Mouse (Mus musculus): ENCODE data around the gene Myod1. TPM values are rescaled to one million over a fixed set of nuclear protein-coding genes. Genes with fewer than 3 reads are reported as not detected.

The Myod1 gene
- polyA plus RNA-seq, 1 experiment from 2014 or later = 56.1 TPM

DNA sequence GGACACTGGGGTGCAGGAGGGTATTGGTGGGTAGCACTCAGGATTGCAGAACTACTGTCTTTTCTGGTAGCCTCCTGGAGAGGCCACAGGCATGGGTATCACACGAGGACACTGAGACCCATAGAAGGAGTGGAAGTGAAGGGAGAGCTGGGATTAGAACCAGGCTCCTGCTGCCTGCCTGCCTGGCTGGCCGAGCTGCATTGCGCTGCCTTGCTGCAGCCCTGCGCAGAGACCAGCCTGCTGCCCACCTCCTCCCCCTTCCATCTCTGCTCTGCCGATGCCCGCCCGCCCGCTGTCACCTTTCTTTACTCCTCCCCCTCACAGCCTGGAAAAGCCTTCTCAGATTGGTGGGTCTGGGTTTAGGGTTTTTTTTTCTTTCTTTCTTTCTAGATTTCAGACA lies 24.1 kb downstream of the Myod1 start:
- H3K4me1 ChIP-seq = peaks cover 23% of the 10 kb centered on the region
- no peak overlapping the region for H3K4me2 ChIP-seq (replicated peaks)
- no peaks in the 10 kb centered on the region for H3K36me3 ChIP-seq
- no peak overlapping the region for H3K27ac ChIP-seq (replicated peaks)
- ATAC-seq (ENCODE audit: insufficient number of reproducible peaks, low FRiP score, low TSS enrichment, low read depth) = no peak
- WGBS = 57% methylated on average over 8 of the region's 8 CpGs
- H3K27me3 ChIP-seq = peaks cover 48% of the 10 kb centered on the region
- no peaks in the 10 kb centered on the region for H3K9me3 ChIP-seq (replicated peaks)
- no peak overlapping the region for H3K9ac ChIP-seq
- H3K4me3 ChIP-seq (replicated peaks) = no peak overlapping the region

DNA sequence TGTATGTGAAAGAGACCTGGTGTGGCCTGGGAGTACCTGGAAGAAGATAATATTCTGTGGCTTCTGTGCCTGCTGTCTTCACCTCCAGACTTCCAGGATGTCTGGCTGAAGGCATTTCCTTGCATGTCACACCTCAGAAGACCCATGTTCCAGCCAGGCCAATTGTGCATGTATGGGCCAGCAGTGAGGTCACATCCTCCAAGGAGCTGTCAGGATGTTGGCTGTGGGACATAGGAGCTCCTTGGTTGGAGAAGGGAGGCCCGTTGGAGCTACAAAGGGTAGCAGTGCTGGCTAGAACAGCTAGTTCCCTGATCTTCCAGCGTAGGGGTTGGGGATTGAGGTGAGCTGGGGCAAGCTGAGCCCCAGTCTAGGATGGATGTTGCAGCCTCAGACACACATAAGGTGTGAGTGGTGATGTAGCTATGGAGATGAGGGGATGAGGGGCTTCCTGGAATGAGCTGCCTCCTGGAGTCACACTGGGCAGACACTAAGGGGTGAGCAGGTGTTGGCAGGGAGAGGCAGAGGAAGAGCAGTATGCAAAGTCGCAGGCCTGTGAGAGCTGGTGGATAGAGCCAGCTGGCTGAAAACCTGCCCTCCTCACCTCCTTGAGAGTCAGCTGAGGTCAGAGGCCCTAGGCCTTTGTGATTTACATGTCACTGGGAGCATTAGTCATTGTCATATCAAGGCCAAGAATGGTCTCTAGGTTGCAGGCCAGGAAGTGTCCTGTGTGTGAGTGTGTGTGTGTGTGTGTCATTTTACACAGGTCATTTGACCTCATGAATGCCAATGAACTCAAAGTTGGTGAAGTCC lies 25.3 kb downstream of the Myod1 start:
- Histone ChIP-seq H3K9me3 (replicated peaks) (no peaks in the 10 kb centered on the region), H3K9ac (no peak overlapping the region), H3K27me3 (peaks cover 35% of the 10 kb centered on the region), H3K36me3 (no peaks in the 10 kb centered on the region), H3K27ac (replicated peaks) (no peak overlapping the region), H3K4me1 (peaks cover 14% of the 10 kb centered on the region), H3K4me3 (replicated peaks) (no peak overlapping the region), H3K4me2 (replicated peaks) (no peak overlapping the region)
- WGBS = 76% methylated on average over 3 of the region's 3 CpGs
- no peak for ATAC-seq (ENCODE audit: insufficient number of reproducible peaks, low FRiP score, low TSS enrichment, low read depth)

DNA sequence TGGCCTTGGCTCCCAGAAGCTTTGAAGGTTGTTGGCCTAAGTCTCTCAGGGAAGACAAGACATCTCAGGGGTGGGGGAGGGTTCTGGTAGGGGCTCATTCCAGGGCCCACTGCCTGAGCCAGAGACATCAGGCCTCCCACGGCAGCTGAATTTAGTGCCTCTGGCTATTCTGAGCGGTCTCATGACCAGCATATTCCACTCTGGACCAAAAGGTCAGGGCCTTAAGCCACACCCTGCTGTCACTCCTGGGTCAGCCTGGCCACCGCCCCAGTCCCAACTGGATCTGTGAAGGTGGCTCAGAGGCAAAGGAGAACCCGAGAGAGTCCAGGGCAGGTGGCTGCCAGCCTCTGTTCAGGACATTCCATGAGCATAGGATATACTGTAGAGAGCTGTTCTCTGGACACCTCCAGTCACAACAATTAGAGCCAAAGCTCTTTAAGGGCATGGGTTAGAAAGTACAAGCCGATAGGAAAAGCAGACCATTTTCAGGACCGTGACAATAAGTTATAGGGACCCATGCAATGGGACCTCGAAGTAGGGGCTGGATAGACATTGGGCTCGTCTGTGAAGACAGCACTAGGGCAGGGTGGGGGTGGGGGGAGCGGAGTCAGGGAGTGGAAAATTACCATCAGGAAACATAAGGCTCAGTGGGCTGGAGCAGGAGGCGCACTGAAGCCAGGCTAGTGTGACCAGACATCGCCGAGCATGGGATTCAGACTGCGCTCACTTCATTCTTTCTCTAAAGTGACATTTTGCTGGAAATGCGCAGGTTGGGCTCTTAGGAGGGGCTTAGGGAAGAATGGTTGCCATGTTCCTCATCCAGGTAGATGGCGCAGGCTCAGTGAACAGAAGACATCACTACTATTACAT lies 27.6 kb downstream of the Myod1 start:
- WGBS = 75% methylated on average over 15 of the region's 15 CpGs
- H3K27me3 ChIP-seq = peaks cover 13% of the 10 kb centered on the region
- no peaks in the 10 kb centered on the region for H3K36me3 ChIP-seq
- no peaks in the 10 kb centered on the region for H3K4me1 ChIP-seq
- H3K27ac ChIP-seq (replicated peaks) = no peak overlapping the region
- no peak overlapping the region for H3K9ac ChIP-seq
- no peak for ATAC-seq (ENCODE audit: insufficient number of reproducible peaks, low FRiP score, low TSS enrichment, low read depth)
- no peaks in the 10 kb centered on the region for H3K9me3 ChIP-seq (replicated peaks)
- no peak overlapping the region for H3K4me3 ChIP-seq (replicated peaks)
- H3K4me2 ChIP-seq (replicated peaks) = no peak overlapping the region

DNA sequence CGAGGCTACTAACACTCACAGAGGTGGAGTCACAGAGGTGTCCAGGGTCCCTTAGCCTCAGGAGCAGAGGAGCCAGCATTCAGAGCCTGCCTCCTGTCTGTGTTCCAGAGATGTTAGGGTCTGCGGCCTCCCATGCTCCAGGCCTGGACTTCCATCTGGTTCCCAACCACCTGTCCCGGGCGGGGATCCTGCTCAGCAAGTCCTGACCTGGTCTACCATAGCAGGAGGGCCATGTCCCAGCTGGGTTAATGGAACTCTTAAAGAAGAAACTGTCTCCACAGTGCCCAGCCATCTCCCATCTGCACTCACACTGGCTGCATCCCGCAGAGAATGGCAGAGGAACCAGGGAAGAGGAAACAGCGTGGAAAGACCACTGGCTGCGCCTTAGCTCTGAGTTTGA lies 28.5 kb downstream of the Myod1 start:
- Histone ChIP-seq H3K36me3 (no peaks in the 10 kb centered on the region), H3K27me3 (peaks cover 4% of the 10 kb centered on the region), H3K9me3 (replicated peaks) (no peaks in the 10 kb centered on the region), H3K27ac (replicated peaks) (no peak overlapping the region), H3K9ac (no peak overlapping the region), H3K4me1 (no peaks in the 10 kb centered on the region), H3K4me2 (replicated peaks) (no peak overlapping the region), H3K4me3 (replicated peaks) (no peak overlapping the region)
- 83% methylated on average over 7 of the region's 7 CpGs for WGBS
- ATAC-seq (ENCODE audit: insufficient number of reproducible peaks, low FRiP score, low TSS enrichment, low read depth) = no peak

DNA sequence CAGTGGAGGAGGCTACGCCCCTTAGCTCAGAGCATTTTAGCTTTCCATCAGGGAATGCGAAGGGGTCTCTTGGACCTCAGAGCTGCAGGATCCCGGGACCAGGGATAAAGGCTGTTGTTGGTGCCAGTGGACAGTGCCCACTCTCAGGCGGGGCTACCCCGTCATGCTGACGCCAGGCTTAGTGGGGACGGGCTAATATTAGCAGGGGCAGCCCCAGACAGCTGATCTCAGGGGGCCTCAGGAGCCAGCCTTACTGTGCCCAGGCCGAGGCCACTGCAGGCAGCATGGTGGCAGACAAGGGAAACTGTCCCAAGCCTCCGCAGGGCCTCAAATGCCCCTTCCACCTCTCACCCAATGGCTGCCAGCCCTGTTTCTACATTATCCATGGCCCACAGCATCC lies 32.3 kb downstream of the Myod1 start:
- H3K4me2 ChIP-seq (replicated peaks) = no peak overlapping the region
- WGBS = 72% methylated on average over 9 of the region's 9 CpGs
- no peak overlapping the region for H3K9ac ChIP-seq
- H3K9me3 ChIP-seq (replicated peaks) = no peaks in the 10 kb centered on the region
- no peak for ATAC-seq (ENCODE audit: insufficient number of reproducible peaks, low FRiP score, low TSS enrichment, low read depth)
- H3K4me3 ChIP-seq (replicated peaks) = no peak overlapping the region
- no peak overlapping the region for H3K27ac ChIP-seq (replicated peaks)
- no peaks in the 10 kb centered on the region for H3K4me1 ChIP-seq
- H3K27me3 ChIP-seq = no peaks in the 10 kb centered on the region
- no peaks in the 10 kb centered on the region for H3K36me3 ChIP-seq

DNA sequence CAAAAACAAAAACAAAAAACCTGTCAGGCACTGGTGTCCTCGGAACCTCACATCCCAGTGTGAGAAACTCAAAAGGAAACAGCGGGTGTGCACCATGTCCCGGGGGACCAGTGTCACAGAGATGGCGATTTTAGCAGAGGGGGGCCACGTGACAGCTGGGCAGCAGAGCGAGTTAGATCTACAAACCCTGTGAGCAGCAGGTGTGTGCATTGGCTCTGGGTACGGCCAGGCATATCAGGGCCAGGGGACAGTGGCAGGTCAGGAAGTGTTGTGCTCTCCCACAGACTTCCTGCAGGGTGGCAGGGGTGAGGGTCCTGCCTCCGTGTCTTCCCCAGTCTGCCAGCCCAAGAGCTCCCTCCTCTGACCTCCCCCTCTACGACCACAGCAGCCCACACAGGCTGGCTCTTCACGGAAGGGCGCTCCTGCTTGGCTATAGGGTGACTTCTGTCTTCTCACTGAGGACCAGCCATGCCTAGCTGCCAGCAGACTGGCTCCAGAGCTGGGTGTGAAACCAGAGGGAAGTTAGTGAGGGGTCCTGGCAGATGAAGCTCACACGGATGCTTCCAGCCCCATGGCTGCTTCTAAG lies 33.0 kb downstream of the Myod1 start:
- 46% methylated on average over 12 of the region's 12 CpGs for WGBS
- Histone ChIP-seq H3K9me3 (replicated peaks) (no peaks in the 10 kb centered on the region), H3K27ac (replicated peaks) (no peak overlapping the region), H3K9ac (no peak overlapping the region), H3K4me1 (no peaks in the 10 kb centered on the region), H3K36me3 (no peaks in the 10 kb centered on the region), H3K4me2 (replicated peaks) (no peak overlapping the region), H3K4me3 (replicated peaks) (no peak overlapping the region), H3K27me3 (no peaks in the 10 kb centered on the region)
- no peak for ATAC-seq (ENCODE audit: insufficient number of reproducible peaks, low FRiP score, low TSS enrichment, low read depth)

DNA sequence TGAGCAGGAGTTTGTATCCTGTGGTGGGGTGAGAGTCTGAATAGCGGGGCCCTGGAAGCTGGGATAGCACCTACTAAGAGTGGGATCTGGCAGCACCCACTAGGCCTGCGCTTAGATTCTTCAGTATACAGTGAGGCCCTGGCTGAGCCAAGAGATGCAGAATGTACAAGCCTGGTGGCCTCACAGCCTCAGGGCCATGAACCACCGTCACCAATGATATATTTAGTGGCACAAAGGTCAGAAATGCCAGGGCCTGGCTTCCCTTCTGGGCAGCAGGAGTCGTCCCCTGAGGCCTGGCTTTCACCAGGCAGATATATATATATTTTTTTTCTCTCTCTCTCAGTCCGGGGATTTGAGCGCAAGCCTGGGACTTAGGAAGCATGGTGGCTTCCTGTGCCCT lies 34.5 kb downstream of the Myod1 start:
- H3K4me3 ChIP-seq (replicated peaks) = no peak overlapping the region
- ATAC-seq (ENCODE audit: insufficient number of reproducible peaks, low FRiP score, low TSS enrichment, low read depth) = no peak
- no peaks in the 10 kb centered on the region for H3K36me3 ChIP-seq
- H3K4me1 ChIP-seq = no peaks in the 10 kb centered on the region
- H3K9me3 ChIP-seq (replicated peaks) = no peaks in the 10 kb centered on the region
- no peak overlapping the region for H3K4me2 ChIP-seq (replicated peaks)
- no peak overlapping the region for H3K9ac ChIP-seq
- H3K27me3 ChIP-seq = no peaks in the 10 kb centered on the region
- H3K27ac ChIP-seq (replicated peaks) = no peak overlapping the region
- 79% methylated on average over 6 of the region's 6 CpGs for WGBS

DNA sequence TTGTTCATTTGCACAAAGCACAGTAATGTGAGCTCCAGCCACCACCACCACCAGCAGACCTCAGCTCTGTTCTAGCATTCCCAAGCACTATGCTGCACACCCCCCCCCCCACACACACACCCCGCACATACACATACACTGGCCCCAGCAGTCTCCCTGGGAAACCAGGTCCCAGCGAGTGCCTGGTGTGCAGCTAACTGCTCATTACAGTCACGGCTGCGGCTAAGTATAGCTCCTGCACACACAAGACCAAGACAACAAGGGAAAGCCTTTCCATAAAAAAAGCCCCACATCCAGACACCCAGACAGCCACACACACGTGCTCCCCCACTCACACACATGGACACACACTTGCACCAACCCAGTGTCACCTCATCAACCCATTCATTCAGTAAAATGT lies 36.5 kb downstream of the Myod1 start:
- Histone ChIP-seq H3K27ac (replicated peaks) (no peak overlapping the region), H3K27me3 (no peaks in the 10 kb centered on the region), H3K9ac (no peak overlapping the region), H3K9me3 (replicated peaks) (no peaks in the 10 kb centered on the region), H3K36me3 (no peaks in the 10 kb centered on the region), H3K4me2 (replicated peaks) (no peak overlapping the region), H3K4me3 (replicated peaks) (no peak overlapping the region), H3K4me1 (no peaks in the 10 kb centered on the region)
- 68% methylated on average over 5 of the region's 5 CpGs for WGBS
- ATAC-seq (ENCODE audit: insufficient number of reproducible peaks, low FRiP score, low TSS enrichment, low read depth) = no peak

DNA sequence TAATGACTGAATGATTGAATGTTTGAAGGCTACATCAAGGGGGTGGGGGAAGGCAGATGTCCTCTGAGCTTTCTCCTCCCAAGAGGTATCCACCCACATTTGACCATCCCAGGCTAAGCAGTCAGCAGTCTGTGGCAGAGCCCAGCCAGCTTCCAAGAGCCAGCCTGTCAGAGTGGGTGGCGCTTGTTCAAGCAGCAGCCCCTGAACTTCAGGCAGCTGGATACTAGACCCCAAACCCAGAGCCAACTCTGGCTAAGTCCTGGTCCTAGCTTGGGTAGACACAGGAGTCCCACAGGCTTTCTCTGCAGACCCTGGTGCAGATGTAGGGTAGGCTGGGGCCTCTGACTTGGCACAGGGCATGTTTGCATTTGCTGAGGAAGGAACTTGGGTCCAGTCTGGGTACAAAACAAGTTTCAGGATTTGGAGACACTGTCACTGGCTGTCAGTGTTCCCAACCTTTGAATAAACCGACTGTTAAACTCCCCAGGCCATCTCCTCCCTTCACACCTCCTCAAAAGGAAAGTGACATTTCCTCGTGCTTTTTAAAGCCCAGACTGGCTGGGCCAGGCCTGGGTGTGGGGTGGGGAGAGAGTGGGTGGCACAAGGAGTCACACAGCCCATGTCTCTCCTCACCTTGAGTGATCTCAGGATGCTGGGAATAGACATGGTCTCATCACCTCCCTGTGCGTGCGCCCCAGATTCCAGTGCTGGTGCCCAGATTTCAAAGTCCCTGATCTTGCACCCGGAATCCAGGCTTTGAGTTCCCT lies 37.9 kb downstream of the Myod1 start:
- no peak overlapping the region for H3K27ac ChIP-seq (replicated peaks)
- H3K4me1 ChIP-seq = no peaks in the 10 kb centered on the region
- ATAC-seq (ENCODE audit: insufficient number of reproducible peaks, low FRiP score, low TSS enrichment, low read depth) = no peak
- no peak overlapping the region for H3K4me2 ChIP-seq (replicated peaks)
- H3K9ac ChIP-seq = no peak overlapping the region
- H3K9me3 ChIP-seq (replicated peaks) = no peaks in the 10 kb centered on the region
- no peaks in the 10 kb centered on the region for H3K36me3 ChIP-seq
- no peaks in the 10 kb centered on the region for H3K27me3 ChIP-seq
- no peak overlapping the region for H3K4me3 ChIP-seq (replicated peaks)
- WGBS = 72% methylated on average over 6 of the region's 6 CpGs

DNA sequence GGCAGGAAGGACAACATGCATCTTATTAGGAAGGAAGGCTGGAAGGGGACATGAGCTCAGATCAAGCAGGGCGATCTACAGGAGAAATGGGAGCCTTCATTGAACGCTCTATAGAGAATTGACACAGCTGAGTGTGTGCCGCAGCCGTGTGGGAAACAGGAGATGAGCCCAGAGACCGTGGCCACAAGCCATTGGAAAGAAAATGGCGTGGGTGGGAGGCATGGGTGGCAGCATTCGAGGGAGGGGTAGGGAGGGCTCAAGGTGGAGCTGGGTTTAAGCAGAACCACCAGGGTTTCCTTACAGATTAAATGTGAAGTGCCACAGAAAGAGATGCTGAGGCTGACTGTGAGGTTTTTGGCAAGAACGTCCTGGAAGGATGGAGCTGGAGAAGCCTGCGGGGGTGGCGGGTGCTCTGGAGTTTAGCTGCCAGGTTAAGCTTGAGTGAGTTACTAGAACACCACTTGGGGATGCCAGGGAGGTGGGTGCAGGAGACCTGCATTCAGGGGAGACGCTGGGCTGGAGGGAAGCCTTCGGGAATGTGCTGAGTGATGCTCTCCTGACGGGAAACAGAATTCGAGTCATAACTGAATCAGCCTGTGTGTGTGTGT lies 39.6 kb downstream of the Myod1 start:
- Histone ChIP-seq H3K27ac (replicated peaks) (no peak overlapping the region), H3K4me1 (no peaks in the 10 kb centered on the region), H3K27me3 (no peaks in the 10 kb centered on the region), H3K9ac (no peak overlapping the region), H3K4me2 (replicated peaks) (no peak overlapping the region), H3K9me3 (replicated peaks) (no peaks in the 10 kb centered on the region), H3K4me3 (replicated peaks) (no peak overlapping the region), H3K36me3 (no peaks in the 10 kb centered on the region)
- 56% methylated on average over 14 of the region's 14 CpGs for WGBS
- ATAC-seq (ENCODE audit: insufficient number of reproducible peaks, low FRiP score, low TSS enrichment, low read depth) = no peak
